Mouse (Mus musculus): ENCODE measurements around the gene Rspo3. TPM values are rescaled to one million over a fixed set of nuclear protein-coding genes. Genes with fewer than 3 reads are reported as not detected.

Gene Rspo3
- 18.7 and 20.5 TPM in 2 replicates for polyA plus RNA-seq (2016; fragmentation: Nextera tagmentation; extraction: Ambion mirVana)

DNA sequence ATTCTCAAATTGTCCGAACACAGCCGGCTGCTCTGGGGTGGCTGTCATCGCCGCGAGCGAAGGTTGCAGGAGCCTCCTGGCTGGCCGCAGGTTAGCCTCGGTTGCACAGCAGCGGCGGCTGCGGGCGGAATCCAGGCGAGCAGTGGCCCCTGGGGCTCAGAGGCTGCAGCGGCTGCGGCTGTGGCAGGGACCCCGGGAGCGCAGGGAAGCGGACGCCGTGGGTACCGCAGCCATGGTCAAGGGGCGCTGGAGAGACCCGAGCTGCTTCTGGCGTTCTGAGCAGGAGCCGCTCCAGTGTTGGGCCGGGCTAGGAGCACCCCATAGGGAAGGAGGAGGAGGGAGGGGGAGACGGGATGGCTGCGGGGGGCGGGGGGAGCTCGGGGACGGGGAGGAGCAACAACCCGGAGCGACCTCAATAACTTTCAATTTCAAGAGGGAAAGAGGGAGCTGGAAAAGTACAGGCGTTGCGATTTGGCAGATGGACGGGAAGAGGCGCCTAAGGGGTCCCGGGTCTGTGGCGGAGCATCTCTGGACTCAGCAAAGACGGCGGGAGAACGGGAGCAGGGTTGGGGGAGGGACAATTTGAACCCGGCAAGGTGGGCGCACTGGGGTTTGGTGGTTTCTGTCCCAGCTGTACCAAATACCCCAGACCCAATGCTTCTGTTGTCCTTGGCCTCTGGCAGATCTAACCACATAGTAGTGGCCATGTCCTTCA is at the start of gene Rspo3:
Rspo3 (minus strand) TSS at position 322 of the 715 bp plus-strand sequence.
- peak within 1 kb of the TSS; percentile 77 for H3K27ac ChIP-seq
- H3K36me3 ChIP-seq: no peaks in the 10 kb centered on the region
- peaks cover 19% of the 10 kb centered on the region for H3K4me1 ChIP-seq (replicated peaks)
- WGBS: under 1% methylated on average over 41 of the region's 44 CpGs
- no peaks in the 10 kb centered on the region for H3K9me3 ChIP-seq
- peak; percentile 81 for ATAC-seq (ENCODE audit: insufficient number of reproducible peaks, insufficient read depth, low FRiP score, low TSS enrichment, low read depth)
- H3K9ac ChIP-seq (replicated peaks): peak within 1 kb of the TSS; percentile 81
- H3K4me2 ChIP-seq: peak within 1 kb of the TSS; percentile 86
- peak within 1 kb of the TSS; percentile 72 for H3K4me3 ChIP-seq (replicated peaks)
- H3K27me3 ChIP-seq: peaks cover 6% of the 10 kb centered on the region; the same call in 1 of the 2 replicates

GRCm38 (mm10) chr10:29581940-29582339 is 46.3 kb upstream of the Rspo3 start:
- no peaks in the 10 kb centered on the region for H3K36me3 ChIP-seq
- H3K4me3 ChIP-seq (replicated peaks): no peak overlapping the region
- H3K27me3 ChIP-seq: no peaks in the 10 kb centered on the region
- no peak overlapping the region for H3K4me2 ChIP-seq
- no peaks in the 10 kb centered on the region for H3K4me1 ChIP-seq (replicated peaks)
- 76% methylated on average over 3 of the region's 3 CpGs for WGBS
- H3K27ac ChIP-seq: no peak overlapping the region
- ATAC-seq (ENCODE audit: insufficient number of reproducible peaks, insufficient read depth, low FRiP score, low TSS enrichment, low read depth): no peak
- no peaks in the 10 kb centered on the region for H3K9me3 ChIP-seq
- H3K9ac ChIP-seq (replicated peaks): no peak overlapping the region

DNA sequence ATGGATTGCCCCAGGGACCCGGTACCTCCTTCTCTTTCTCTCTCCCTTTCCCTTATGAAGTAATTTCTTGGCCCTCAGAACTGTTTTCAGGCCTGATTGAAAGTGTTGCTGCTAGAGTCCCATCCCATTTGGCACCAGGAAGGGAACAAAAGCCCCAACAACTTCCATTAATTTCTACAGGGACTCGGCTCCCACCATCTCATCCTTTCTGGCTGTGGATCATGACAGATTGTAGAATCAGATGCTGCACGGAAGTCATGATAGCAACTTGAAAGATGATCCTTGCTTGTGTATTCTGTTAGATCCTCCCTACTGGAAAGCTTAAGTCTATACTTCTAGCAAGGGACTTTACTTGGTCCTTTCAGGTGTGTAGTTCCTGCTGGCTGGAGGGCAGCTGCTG is 45.8 kb upstream of the Rspo3 start:
- no peak overlapping the region for H3K4me2 ChIP-seq
- WGBS: 81% methylated on average over 3 of the region's 3 CpGs
- H3K27me3 ChIP-seq: no peaks in the 10 kb centered on the region

DNA sequence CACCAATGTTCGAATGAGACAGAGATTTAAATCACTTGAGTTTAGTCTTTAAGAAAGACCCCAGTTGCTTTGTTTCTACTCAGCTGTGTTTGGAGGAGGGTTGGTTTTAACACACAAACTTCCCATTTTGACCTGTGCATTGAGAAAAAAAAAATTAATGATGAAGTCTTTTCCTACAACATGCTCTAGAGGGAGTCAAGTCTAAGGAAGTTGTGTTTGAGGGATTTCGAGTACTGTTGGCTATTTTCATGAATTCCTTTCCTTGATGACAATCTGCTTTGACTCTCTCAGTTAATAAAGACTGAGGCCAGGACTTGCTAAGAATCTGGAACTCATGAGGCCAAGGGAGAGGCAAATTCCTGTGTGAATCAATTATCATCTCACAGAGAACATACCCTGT is 20.3 kb upstream of the Rspo3 start:
- 40% methylated on average over 2 of the region's 2 CpGs for WGBS
- Histone ChIP-seq H3K36me3 (no peaks in the 10 kb centered on the region), H3K9me3 (0 out of 2 replicates have a peak, but pooled peaks cover 9% of the 10 kb centered on the region), H3K4me2 (no peak overlapping the region), H3K9ac (replicated peaks) (no peak overlapping the region), H3K4me3 (replicated peaks) (no peak overlapping the region), H3K27ac (no peak overlapping the region), H3K4me1 (replicated peaks) (peaks cover 10% of the 10 kb centered on the region), H3K27me3 (no peaks in the 10 kb centered on the region)
- ATAC-seq (ENCODE audit: insufficient number of reproducible peaks, insufficient read depth, low FRiP score, low TSS enrichment, low read depth): no peak

More for the DNA sequence above, 45.8 kb upstream of the Rspo3 start:
- H3K9me3 ChIP-seq: no peaks in the 10 kb centered on the region
- H3K4me3 ChIP-seq (replicated peaks): no peak overlapping the region
- H3K9ac ChIP-seq (replicated peaks): no peak overlapping the region
- no peak overlapping the region for H3K27ac ChIP-seq
- H3K36me3 ChIP-seq: no peaks in the 10 kb centered on the region
- no peaks in the 10 kb centered on the region for H3K4me1 ChIP-seq (replicated peaks)
- ATAC-seq (ENCODE audit: insufficient number of reproducible peaks, insufficient read depth, low FRiP score, low TSS enrichment, low read depth): no peak

- no peak overlapping the region for H3K4me3 ChIP-seq (replicated peaks)
- no peak overlapping the region for H3K4me2 ChIP-seq
- H3K27ac ChIP-seq: no peak overlapping the region
- 0 out of 2 replicates have a peak, but pooled peaks cover 9% of the 10 kb centered on the region for H3K9me3 ChIP-seq
- H3K9ac ChIP-seq (replicated peaks): no peak overlapping the region
- 15% methylated on average over 2 of the region's 2 CpGs for WGBS
- no peak for ATAC-seq (ENCODE audit: insufficient number of reproducible peaks, insufficient read depth, low FRiP score, low TSS enrichment, low read depth)
- peaks cover 10% of the 10 kb centered on the region for H3K4me1 ChIP-seq (replicated peaks)
- no peaks in the 10 kb centered on the region for H3K36me3 ChIP-seq
- H3K27me3 ChIP-seq: no peaks in the 10 kb centered on the region
Observed at GRCm38 (mm10) chr10:29554365-29554764, 18.7 kb upstream of the Rspo3 start.

- no peak for ATAC-seq (ENCODE audit: insufficient number of reproducible peaks, insufficient read depth, low FRiP score, low TSS enrichment, low read depth)
- Histone ChIP-seq H3K36me3 (no peaks in the 10 kb centered on the region), H3K27ac (no peak overlapping the region), H3K27me3 (no peaks in the 10 kb centered on the region), H3K4me1 (replicated peaks) (no peaks in the 10 kb centered on the region), H3K4me3 (replicated peaks) (no peak overlapping the region), H3K9me3 (no peaks in the 10 kb centered on the region), H3K9ac (replicated peaks) (no peak overlapping the region), H3K4me2 (no peak overlapping the region)
- 88% methylated on average over 3 of the region's 3 CpGs for WGBS
Observed at GRCm38 (mm10) chr10:29542982-29543381, 7.3 kb upstream of the Rspo3 start.

DNA sequence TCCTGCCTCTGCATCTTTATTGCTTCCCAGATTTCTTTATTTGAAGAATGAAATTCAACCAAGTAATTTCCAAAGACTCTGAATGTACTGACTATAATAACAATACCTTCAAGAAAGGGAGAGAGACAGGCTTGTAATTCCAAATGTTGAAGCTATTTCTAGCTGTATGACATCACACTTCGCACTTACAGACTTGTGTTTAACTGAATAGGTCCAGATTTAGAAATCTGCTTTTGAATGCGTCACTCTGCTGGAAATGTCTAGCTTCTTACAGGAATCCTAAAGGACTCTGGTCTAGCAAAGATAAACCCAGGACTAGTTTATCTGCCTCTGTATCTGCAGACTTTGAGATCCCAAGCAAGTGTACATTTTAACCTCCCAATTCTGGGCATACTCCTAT is 3.8 kb upstream of the Rspo3 start:
- Histone ChIP-seq H3K27me3 (0 out of 2 replicates have a peak, but pooled peaks cover under 1% of the 10 kb centered on the region), H3K4me1 (replicated peaks) (peaks cover 9% of the 10 kb centered on the region), H3K4me3 (replicated peaks) (no peak overlapping the region), H3K9me3 (no peaks in the 10 kb centered on the region), H3K27ac (no peak overlapping the region), H3K36me3 (no peaks in the 10 kb centered on the region), H3K9ac (replicated peaks) (no peak overlapping the region), H3K4me2 (no peak overlapping the region)
- no peak for ATAC-seq (ENCODE audit: insufficient number of reproducible peaks, insufficient read depth, low FRiP score, low TSS enrichment, low read depth)
- WGBS: 87% methylated on average over 2 of the region's 2 CpGs

DNA sequence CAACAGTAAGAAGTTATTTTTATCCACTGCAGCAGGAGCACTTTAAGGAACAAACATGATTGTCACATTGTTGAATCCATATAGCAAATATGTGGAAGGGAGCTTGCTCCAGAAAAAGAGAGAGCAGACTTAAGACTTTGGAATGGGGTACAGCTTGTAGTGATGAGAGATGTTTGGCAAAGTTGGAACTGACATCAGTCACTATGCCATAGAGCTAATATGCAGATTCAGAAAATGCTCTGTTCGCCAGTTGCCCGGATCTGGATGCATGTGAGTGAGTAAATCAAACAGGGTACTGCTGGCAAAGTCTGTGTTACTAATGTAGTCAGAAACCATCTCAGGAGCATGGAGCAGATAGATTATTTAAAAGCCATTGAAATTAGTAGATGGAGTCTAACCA is 3.1 kb upstream of the Rspo3 start:
- Histone ChIP-seq H3K4me1 (replicated peaks) (peaks cover 17% of the 10 kb centered on the region), H3K27me3 (peaks cover 6% of the 10 kb centered on the region; the same call in 1 of the 2 replicates), H3K27ac (no peak overlapping the region), H3K36me3 (no peaks in the 10 kb centered on the region), H3K4me2 (no peak overlapping the region), H3K4me3 (replicated peaks) (no peak overlapping the region), H3K9ac (replicated peaks) (no peak overlapping the region), H3K9me3 (no peaks in the 10 kb centered on the region)
- ATAC-seq (ENCODE audit: insufficient number of reproducible peaks, insufficient read depth, low FRiP score, low TSS enrichment, low read depth): no peak
- WGBS: 81% methylated on average over 2 of the region's 2 CpGs

DNA sequence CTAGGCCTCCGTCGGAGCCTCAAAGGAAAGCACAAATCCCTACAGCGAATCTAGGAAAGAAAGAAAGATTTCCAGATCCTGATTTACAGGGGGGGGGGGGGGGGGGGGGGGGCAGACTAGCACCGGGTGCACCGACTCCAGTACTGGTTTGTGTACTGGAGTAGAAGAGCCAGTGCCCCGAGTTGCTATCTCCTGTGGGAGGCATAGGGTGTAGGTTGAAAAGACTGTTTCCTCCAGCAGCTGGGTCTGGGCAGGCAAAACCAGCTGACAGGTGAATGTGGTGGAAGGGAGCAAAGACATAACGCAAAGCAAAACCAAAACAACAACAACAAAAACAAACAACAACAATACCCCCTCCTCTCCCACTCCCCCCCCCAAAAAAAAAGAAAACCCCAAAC is 838 bp downstream of the Rspo3 start:
- Histone ChIP-seq H3K9ac (replicated peaks) (peak overlapping the region; percentile 65), H3K27ac (peak overlapping the region; percentile 60; the same call in 1 of the 2 replicates), H3K4me1 (replicated peaks) (peaks cover 19% of the 10 kb centered on the region), H3K9me3 (no peaks in the 10 kb centered on the region), H3K36me3 (no peaks in the 10 kb centered on the region), H3K27me3 (peaks cover 6% of the 10 kb centered on the region; the same call in 1 of the 2 replicates), H3K4me2 (peak overlapping the region; percentile 86), H3K4me3 (replicated peaks) (peak overlapping the region; percentile 72)
- ATAC-seq (ENCODE audit: insufficient number of reproducible peaks, insufficient read depth, low FRiP score, low TSS enrichment, low read depth): peak; percentile 53; the same call in 1 of the 2 replicates
- 0% methylated on average over 6 of the region's 7 CpGs for WGBS

DNA sequence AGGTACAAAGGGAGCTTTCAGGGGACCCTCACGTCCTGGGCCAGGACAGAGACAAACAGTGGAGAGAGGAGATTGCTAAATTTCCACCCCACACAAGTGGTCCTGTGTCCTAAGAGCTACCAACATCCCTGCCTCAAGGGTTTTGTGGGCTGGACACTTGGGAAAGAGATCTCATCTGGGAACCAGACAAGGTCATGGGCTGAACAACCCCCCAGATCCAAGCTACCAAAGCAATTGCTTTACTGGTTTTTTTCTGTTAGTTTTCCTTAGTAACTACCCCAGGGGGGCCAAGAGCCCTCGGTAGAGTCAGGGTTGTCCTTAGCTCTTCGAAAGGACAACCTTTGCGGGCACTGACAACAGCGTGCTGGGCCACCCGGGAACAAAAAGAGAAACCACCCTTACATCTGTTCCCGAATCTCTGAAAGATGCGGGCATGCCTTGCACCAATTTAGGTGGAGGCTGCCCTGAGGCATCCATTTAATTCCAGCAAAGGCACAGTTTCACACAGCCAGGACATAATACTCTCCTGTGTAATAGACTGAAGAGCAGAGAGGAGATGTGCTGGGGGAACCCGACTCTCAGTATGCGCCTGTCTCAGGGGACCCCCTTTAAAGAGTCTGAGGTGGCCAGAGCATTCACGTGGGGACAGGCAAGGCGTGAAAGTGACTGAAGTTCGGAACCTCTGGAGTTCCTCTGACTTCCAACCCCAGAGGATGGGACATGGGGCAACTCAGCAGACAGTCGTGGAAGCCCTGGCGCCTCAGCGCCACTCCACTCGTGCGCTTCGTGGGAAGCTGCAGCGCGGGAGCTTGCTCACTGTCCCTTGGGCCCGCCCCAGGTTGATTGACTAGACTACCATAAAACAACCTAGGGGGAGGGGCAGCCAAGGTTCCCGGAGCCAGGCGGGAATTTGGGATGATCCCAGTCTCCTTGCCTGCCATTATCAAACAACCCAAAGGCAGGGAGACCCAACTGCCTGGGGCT is 1.5 kb downstream of the Rspo3 start:
- WGBS: under 1% methylated on average over 24 of the region's 24 CpGs
- Histone ChIP-seq H3K9me3 (no peaks in the 10 kb centered on the region), H3K27ac (peak overlapping the region; percentile 60), H3K4me2 (peak overlapping the region; percentile 86), H3K9ac (replicated peaks) (peak overlapping the region; percentile 65), H3K4me1 (replicated peaks) (peaks cover 19% of the 10 kb centered on the region), H3K27me3 (peaks cover 6% of the 10 kb centered on the region; the same call in 1 of the 2 replicates), H3K4me3 (replicated peaks) (peak overlapping the region; percentile 72), H3K36me3 (no peaks in the 10 kb centered on the region)
- no peak for ATAC-seq (ENCODE audit: insufficient number of reproducible peaks, insufficient read depth, low FRiP score, low TSS enrichment, low read depth)
